Mouse (Mus musculus): Measurements from ENCODE around the gene Vps13a. TPM values are rescaled to one million over a fixed set of nuclear protein-coding genes. Genes with fewer than 3 reads are reported as not detected.

Gene Vps13a
- total RNA-seq, 4 experiments from 2014 or later: 33.9 to 48.8 (median 43.2) TPM

DNA sequence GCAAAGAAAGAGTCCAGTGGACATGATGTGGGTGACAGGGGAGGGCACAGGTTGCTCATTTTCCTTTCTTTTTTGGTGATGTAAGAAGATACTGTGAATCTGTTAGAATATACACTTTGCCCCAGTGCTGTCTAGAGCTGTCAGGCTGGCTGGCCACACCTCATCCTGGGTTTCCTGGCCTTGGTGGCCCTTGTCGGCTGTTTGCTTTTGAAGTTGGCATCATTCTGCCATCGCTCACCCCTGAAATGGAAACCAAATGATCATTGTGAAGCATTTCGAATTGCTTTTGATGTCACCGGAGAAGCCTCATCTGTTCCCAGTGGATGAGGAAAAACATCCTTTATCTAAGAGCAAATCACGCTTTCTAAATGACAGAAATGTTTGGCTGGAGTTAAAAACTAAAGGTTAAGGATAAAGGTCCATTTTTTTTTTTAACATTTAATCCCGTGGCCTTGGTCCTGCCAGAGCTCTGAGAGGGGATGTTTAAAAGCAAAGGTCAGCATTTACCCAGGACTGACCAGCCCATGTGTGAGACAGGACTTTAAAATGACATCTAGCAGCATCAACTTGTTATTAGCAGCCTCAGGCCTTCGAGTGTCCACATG is 201.0 kb downstream of the Vps13a start:
- peak; percentile 64 for DNase-seq

GRCm38 (mm10) chr19:16576790-16577189 is 203.9 kb downstream of the Vps13a start:
- DNase-seq: no peak

Other genes starting within 250 kb of the Vps13a start
- not detected for gene Foxb2, start 92.9 kb upstream of the Vps13a start, total RNA-seq (2022)
- gene Prune2, start 175.2 kb upstream of the Vps13a start, total RNA-seq (2022): 10 to 100 TPM; 34.4 to 43.1 (median 40.0) TPM